ENCODE assay signal across 9 mouse cellular contexts in genomic region chr1:120245661-120246131, GRCm38 (mm10). TPM values are rescaled to one million over a fixed set of nuclear protein-coding genes. Genes with fewer than 3 reads are reported as not detected.
DNase-seq lines count a peak whose midpoint lies in the region; ATAC-seq lines count a peak whose summit lies in the region.
"Had no signal": no experiment of that assay in that cellular context is flagged by ENCODE, and none has a peak within 500 bp of the region (broad histone marks: within the 10 kb centered on the region; RNA-seq: fewer than 3 reads in every experiment).

No protein-coding gene starts in this region.

- 47% methylated on average over 4 of the region's 4 CpGs for WGBS in hindbrain, embryonic 15.5 days
- WGBS in hindbrain, embryonic 10.5 days = 62% methylated on average over 4 of the region's 4 CpGs
- WGBS in embryonic facial prominence, embryonic 14.5 days = 41% methylated on average over 4 of the region's 4 CpGs
- 33% methylated on average over 4 of the region's 4 CpGs for WGBS in heart, embryonic 13.5 days
- 53% methylated on average over 4 of the region's 4 CpGs for WGBS in neural tube, embryonic 15.5 days
- 61% methylated on average over 4 of the region's 4 CpGs for WGBS in kidney, embryonic 14.5 days

- H3K27ac ChIP-seq in hindbrain, embryonic 15.5 days (replicated peaks) = peak overlapping the region; percentile 22; the same call in 1 of the 2 replicates
- H3K27ac ChIP-seq in hindbrain, embryonic 10.5 days = no peak overlapping the region
- peak overlapping the region; percentile 61; the same call in 1 of the 2 replicates for H3K27ac ChIP-seq in embryonic facial prominence, embryonic 14.5 days (replicated peaks; ENCODE audit: low read depth, low read length)
- peak overlapping the region; percentile 88 for H3K27ac ChIP-seq in heart, embryonic 13.5 days (replicated peaks)
- H3K27ac ChIP-seq in neural tube, embryonic 15.5 days (replicated peaks) = no peak overlapping the region
- H3K27ac ChIP-seq in kidney, embryonic 14.5 days (ENCODE audit: low read depth, low read length) = no peak overlapping the region

- no peak overlapping the region for H3K4me3 ChIP-seq in hindbrain, embryonic 15.5 days
- no peak overlapping the region for H3K4me3 ChIP-seq in hindbrain, embryonic 10.5 days
- no peak overlapping the region for H3K4me3 ChIP-seq in embryonic facial prominence, embryonic 14.5 days (ENCODE audit: low read depth, low read length)
- H3K4me3 ChIP-seq in heart, embryonic 13.5 days = no peak overlapping the region
- H3K4me3 ChIP-seq in neural tube, embryonic 15.5 days (replicated peaks) = no peak overlapping the region
- no peak overlapping the region for H3K4me3 ChIP-seq in kidney, embryonic 14.5 days (ENCODE audit: low read length)

- no peak overlapping the region for H3K9ac ChIP-seq in hindbrain, embryonic 15.5 days
- no peak overlapping the region for H3K9ac ChIP-seq in embryonic facial prominence, embryonic 14.5 days (ENCODE audit: low read depth, low read length)
- 0 out of 2 replicates have a peak overlapping the region, but pooled peaks have one; percentile 41 for H3K9ac ChIP-seq in heart, embryonic 13.5 days
- H3K9ac ChIP-seq in neural tube, embryonic 15.5 days (replicated peaks) = no peak overlapping the region
- H3K9ac ChIP-seq in kidney, embryonic 14.5 days (ENCODE audit: low read depth, low read length) = no peak overlapping the region

- peak; percentile 69; the same call in 1 of the 2 replicates for ATAC-seq in hindbrain, embryonic 15.5 days (ENCODE audit: low FRiP score, low read depth)
- peak; percentile 66 for ATAC-seq in embryonic facial prominence, embryonic 14.5 days (ENCODE audit: low read depth)
- peak; percentile 52; the same call in 1 of the 2 replicates for ATAC-seq in heart, embryonic 13.5 days (ENCODE audit: extremely low read depth, insufficient number of reproducible peaks, low FRiP score, low TSS enrichment)
- 0 out of 2 replicates have a peak, but pooled peaks have one; percentile 26 for ATAC-seq in neural tube, embryonic 15.5 days (ENCODE audit: low FRiP score)
- ATAC-seq in kidney, embryonic 14.5 days (ENCODE audit: low FRiP score, low TSS enrichment) = no peak
- ATAC-seq: Patski had no signal

- no peaks in the 10 kb centered on the region for H3K36me3 ChIP-seq in hindbrain, embryonic 15.5 days
- H3K36me3 ChIP-seq in hindbrain, embryonic 10.5 days = no peaks in the 10 kb centered on the region
- no peaks in the 10 kb centered on the region for H3K36me3 ChIP-seq in embryonic facial prominence, embryonic 14.5 days (ENCODE audit: control insufficient read depth, insufficient read depth, low read length)
- peaks cover 24% of the 10 kb centered on the region for H3K36me3 ChIP-seq in heart, embryonic 13.5 days
- H3K36me3 ChIP-seq in neural tube, embryonic 15.5 days = no peaks in the 10 kb centered on the region
- no peaks in the 10 kb centered on the region for H3K36me3 ChIP-seq in kidney, embryonic 14.5 days (ENCODE audit: control insufficient read depth, insufficient read depth, low read length)

- no peaks in the 10 kb centered on the region for H3K9me3 ChIP-seq in hindbrain, embryonic 15.5 days
- H3K9me3 ChIP-seq in hindbrain, embryonic 10.5 days = no peaks in the 10 kb centered on the region
- no peaks in the 10 kb centered on the region for H3K9me3 ChIP-seq in embryonic facial prominence, embryonic 14.5 days (ENCODE audit: control insufficient read depth, low read length)
- H3K9me3 ChIP-seq in heart, embryonic 13.5 days = no peaks in the 10 kb centered on the region
- H3K9me3 ChIP-seq in neural tube, embryonic 15.5 days (replicated peaks) = no peaks in the 10 kb centered on the region
- H3K9me3 ChIP-seq in kidney, embryonic 14.5 days (ENCODE audit: control insufficient read depth, low read length) = no peaks in the 10 kb centered on the region

- H3K27me3 ChIP-seq in hindbrain, embryonic 15.5 days = no peaks in the 10 kb centered on the region
- H3K27me3 ChIP-seq in hindbrain, embryonic 10.5 days (ENCODE audit: insufficient read depth, poor library complexity, severe bottlenecking) = no peaks in the 10 kb centered on the region
- no peaks in the 10 kb centered on the region for H3K27me3 ChIP-seq in embryonic facial prominence, embryonic 14.5 days (replicated peaks; ENCODE audit: control insufficient read depth, insufficient read depth, low read length)
- no peaks in the 10 kb centered on the region for H3K27me3 ChIP-seq in heart, embryonic 13.5 days (replicated peaks)
- no peaks in the 10 kb centered on the region for H3K27me3 ChIP-seq in neural tube, embryonic 15.5 days (replicated peaks)
- no peaks in the 10 kb centered on the region for H3K27me3 ChIP-seq in kidney, embryonic 14.5 days (ENCODE audit: control insufficient read depth, insufficient read depth, low read length)
- H3K27me3 ChIP-seq: Patski had no signal

- DNase-seq in hindbrain, embryonic 10.5 days (ENCODE audit: low spot score) = no peak
- DNase-seq in embryonic facial prominence, embryonic 14.5 days (ENCODE audit: low spot score) = peak; percentile 71
- DNase-seq in left cerebral cortex, postnatal 14 days (ENCODE audit: low spot score in 2 of 2) = peak; percentile 53 to 60
- DNase-seq in thymus, postnatal 25 days = no peak

- no peak overlapping the region for H3K4me2 ChIP-seq in hindbrain, embryonic 15.5 days
- no peak overlapping the region for H3K4me2 ChIP-seq in embryonic facial prominence, embryonic 14.5 days (ENCODE audit: low read depth, low read length)
- H3K4me2 ChIP-seq in heart, embryonic 13.5 days = no peak overlapping the region
- no peak overlapping the region for H3K4me2 ChIP-seq in neural tube, embryonic 15.5 days
- no peak overlapping the region for H3K4me2 ChIP-seq in kidney, embryonic 14.5 days (replicated peaks; ENCODE audit: low read depth, low read length)

- 0 out of 2 replicates have a peak, but pooled peaks cover 6% of the 10 kb centered on the region for H3K4me1 ChIP-seq in hindbrain, embryonic 15.5 days (replicated peaks)
- 0 out of 2 replicates have a peak, but pooled peaks cover 3% of the 10 kb centered on the region for H3K4me1 ChIP-seq in hindbrain, embryonic 10.5 days (replicated peaks)
- H3K4me1 ChIP-seq in embryonic facial prominence, embryonic 14.5 days (ENCODE audit: control insufficient read depth, insufficient read depth, low read length) = no peaks in the 10 kb centered on the region; the same call in 1 of the 2 replicates
- H3K4me1 ChIP-seq in heart, embryonic 13.5 days = peaks cover 37% of the 10 kb centered on the region
- H3K4me1 ChIP-seq in neural tube, embryonic 15.5 days = no peaks in the 10 kb centered on the region
- H3K4me1 ChIP-seq in kidney, embryonic 14.5 days (ENCODE audit: control insufficient read depth, insufficient read depth, low read length) = no peaks in the 10 kb centered on the region

- intact Hi-C loops in left cerebral cortex, postnatal 14 days (cut with DNase I) = no loop called here

RNA-seq across cellular contexts. Expression of gene Steap3, which starts 26.8 kb away (rescaled TPM):
- 3.5 and 4.4 TPM in 2 replicates for polyA plus RNA-seq in hindbrain, embryonic 15.5 days (2015; fragmentation: Nextera tagmentation; extraction: Ambion mirVana)
- 3.3 and 3.6 TPM in 2 replicates for polyA plus RNA-seq in hindbrain, embryonic 10.5 days (2016; fragmentation: Nextera tagmentation; extraction: Ambion mirVana)
- polyA plus RNA-seq in embryonic facial prominence, embryonic 14.5 days (2014; fragmentation: Nextera tagmentation; extraction: Ambion mirVana) = 12.9 and 13.2 TPM in 2 replicates
- 16.2 and 18.7 TPM in 2 replicates for polyA plus RNA-seq in heart, embryonic 13.5 days (2015; fragmentation: Nextera tagmentation; extraction: Ambion mirVana)
- 1 to 10 TPM; 7.1 to 7.4 TPM for total RNA-seq in left cerebral cortex, postnatal 14 days (2021)
- 3.9 and 5.4 TPM in 2 replicates for polyA plus RNA-seq in neural tube, embryonic 15.5 days (2015; fragmentation: Nextera tagmentation; extraction: Ambion mirVana)
- 2.1 and 2.2 TPM in 2 replicates for polyA plus RNA-seq in kidney, embryonic 14.5 days (2014; fragmentation: Nextera tagmentation; extraction: Ambion mirVana)

Comparison
In these comparisons a context has a peak if more than half of its experiments do, and no peak if none do; other contexts are left out.
1. H3K27ac ChIP-seq: peak in hindbrain, embryonic 15.5 days (single experiment), embryonic facial prominence, embryonic 14.5 days (single experiment) and heart, embryonic 13.5 days (single experiment); none in hindbrain, embryonic 10.5 days (single experiment), neural tube, embryonic 15.5 days (single experiment) and kidney, embryonic 14.5 days (single experiment).
2. DNase-seq: peak in embryonic facial prominence, embryonic 14.5 days (single experiment) and left cerebral cortex, postnatal 14 days (2 of 2); none in hindbrain, embryonic 10.5 days (single experiment) and thymus, postnatal 25 days (single experiment).